Mouse (Mus musculus) left cerebral cortex, postnatal 36 days (tissue): Measurements from ENCODE around the gene Mthfd1. TPM values are rescaled to one million over a fixed set of nuclear protein-coding genes. Genes with fewer than 3 reads are reported as not detected.

Source experiments
- total RNA-seq, 2 experiments: library from RNA; stranded (reverse); gene quantifications; 2 replicates each; pipeline ENCODE4 v1.2.3; 2021

Gene Mthfd1
- total RNA-seq, 2 experiments from 2014 or later = 35.0 to 36.9 TPM

Other genes starting within 250 kb of the Mthfd1 start
- gene Esr2, start 78.0 kb upstream of the Mthfd1 start, total RNA-seq = under 1 TPM; 0.20 to 0.34 TPM
- gene Tex21, start 8.6 kb upstream of the Mthfd1 start, total RNA-seq = not detected
- gene Akap5, start 69.6 kb downstream of the Mthfd1 start, total RNA-seq = 10 to 100 TPM; 81.3 to 94.9 TPM
- gene Zbtb25, start 114.3 kb downstream of the Mthfd1 start, total RNA-seq = 10 to 100 TPM; 17.8 to 19.6 TPM
- gene Zbtb1, start 115.0 kb downstream of the Mthfd1 start, total RNA-seq = 1 to 10 TPM; 4.6 to 6.6 TPM
- 10 to 100 TPM; 62.5 to 67.5 TPM for gene Hspa2, start 148.9 kb downstream of the Mthfd1 start, total RNA-seq
- gene Ppp1r36, start 162.2 kb downstream of the Mthfd1 start, total RNA-seq = 1 to 10 TPM; 1.2 to 1.3 TPM